Mouse (Mus musculus) midbrain, embryonic 13.5 days (tissue): Measurements from ENCODE around the gene Pde2a. TPM values are rescaled to one million over a fixed set of nuclear protein-coding genes. Genes with fewer than 3 reads are reported as not detected.

Experiments used
- ATAC-seq: fragments of 200-750 bp; cut with Nextera tagmentation; 2 replicates; pipeline ENCODE4 v1.8.0; 2017; ENCODE audit warnings: mild to moderate bottlenecking, moderate TSS enrichment, moderate library complexity
- H3K27ac ChIP-seq: fragments of 300-500 bp; sonication (generic); 2 replicates; pipeline ENCODE4 v1.5.1; 2015; ENCODE audit warnings: inconsistent platforms, mild to moderate bottlenecking, moderate library complexity
- H3K27me3 ChIP-seq: fragments of 300-500 bp; sonication (generic); 2 replicates; pipeline ENCODE4 v1.6.1; 2015; ENCODE audit warnings: mild to moderate bottlenecking, inconsistent platforms
- H3K36me3 ChIP-seq: fragments of 300-500 bp; sonication (generic); 2 replicates; pipeline ENCODE4 v1.6.1; 2015; ENCODE audit warnings: mild to moderate bottlenecking, inconsistent platforms
- H3K4me1 ChIP-seq: fragments of 300-500 bp; sonication (generic); replicated peaks from 2 replicates; pipeline ENCODE4 v1.6.1; 2015; ENCODE audit warnings: inconsistent platforms
- H3K4me2 ChIP-seq: fragments of 300-500 bp; sonication (generic); replicated peaks from 2 replicates; pipeline ENCODE4 v1.6.1; 2015; ENCODE audit warnings: moderate library complexity, mild to moderate bottlenecking, inconsistent platforms
- H3K4me3 ChIP-seq: fragments of 300-500 bp; sonication (generic); replicated peaks from 2 replicates; pipeline ENCODE4 v1.5.1; 2015; ENCODE audit warnings: mild to moderate bottlenecking, inconsistent platforms
- H3K9ac ChIP-seq: fragments of 300-500 bp; sonication (generic); replicated peaks from 2 replicates; pipeline ENCODE4 v1.6.1; 2015; ENCODE audit warnings: mild to moderate bottlenecking, inconsistent platforms
- H3K9me3 ChIP-seq: fragments of 300-500 bp; sonication (generic); 2 replicates; pipeline ENCODE4 v1.6.1; 2016; ENCODE audit warnings: mild to moderate bottlenecking, inconsistent platforms
- WGBS: fragments of 180-500 bp; shearing (Covaris S2); methylation state at CpG from one replicate; pipeline ENCODE4 v1.1.7; 2015; 5-methylcytosine and 5-hydroxymethylcytosine counted together
- polyA plus RNA-seq: library from polyadenylated mRNA; unstranded; fragments of >200 nt; fragmentation: Nextera tagmentation; extraction: Ambion mirVana; gene quantifications from 2 replicates; pipeline ENCODE4 v1.2.1, GENCODE M21; 2015

Gene Pde2a
- polyA plus RNA-seq, 1 experiment from 2014 or later: 18.9 TPM

DNA sequence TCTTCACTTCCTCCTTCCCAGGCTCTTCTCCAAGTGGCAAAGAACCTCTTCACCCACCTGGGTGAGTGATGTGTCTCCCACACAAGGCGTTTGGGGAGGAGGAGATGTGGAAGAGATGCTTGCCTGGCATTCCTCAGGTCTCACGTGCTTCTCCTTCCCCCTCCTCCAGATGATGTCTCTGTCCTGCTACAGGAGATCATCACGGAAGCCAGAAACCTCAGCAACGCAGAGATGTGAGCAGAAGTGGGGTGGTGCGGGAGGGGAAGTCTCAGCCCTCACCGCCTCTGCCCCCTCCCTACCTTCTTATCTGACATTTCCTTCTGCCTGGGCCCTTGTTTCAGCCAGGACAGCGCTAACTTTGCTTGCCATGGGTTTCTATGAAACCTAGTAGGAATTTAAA lies 82.3 kb downstream of the Pde2a start:
- no peak overlapping the region for H3K4me2 ChIP-seq
- no peak overlapping the region for H3K4me3 ChIP-seq
- H3K27me3 ChIP-seq: peaks cover 32% of the 10 kb centered on the region
- H3K36me3 ChIP-seq: no peaks in the 10 kb centered on the region
- peaks cover 8% of the 10 kb centered on the region; the same call in 1 of the 2 replicates for H3K4me1 ChIP-seq
- no peaks in the 10 kb centered on the region for H3K9me3 ChIP-seq
- ATAC-seq: no peak
- H3K27ac ChIP-seq: no peak overlapping the region
- 33% methylated on average over 7 of the region's 7 CpGs for WGBS
- no peak overlapping the region for H3K9ac ChIP-seq

DNA sequence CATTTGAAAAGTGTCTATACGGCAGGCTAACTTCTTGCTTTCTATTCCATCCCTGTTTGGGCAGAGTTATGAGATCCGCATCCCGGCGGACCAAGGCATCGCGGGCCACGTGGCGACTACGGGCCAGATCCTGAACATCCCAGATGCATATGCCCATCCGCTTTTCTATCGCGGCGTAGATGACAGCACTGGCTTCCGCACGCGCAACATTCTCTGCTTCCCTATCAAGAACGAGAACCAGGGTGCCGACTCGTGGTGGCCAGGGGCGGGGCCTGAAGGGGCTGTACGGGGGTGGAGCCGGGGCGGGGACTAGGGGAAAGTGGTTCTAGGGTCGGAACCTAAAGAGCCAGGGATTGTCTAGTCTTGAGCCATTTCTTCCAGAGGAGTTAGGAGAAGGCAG lies 83.0 kb downstream of the Pde2a start:
- Histone ChIP-seq H3K27ac (no peak overlapping the region), H3K9ac (peak overlapping the region; percentile 44; the same call in 1 of the 2 replicates), H3K27me3 (peaks cover 32% of the 10 kb centered on the region), H3K36me3 (no peaks in the 10 kb centered on the region), H3K4me2 (peak overlapping the region; percentile 55), H3K4me1 (peaks cover 8% of the 10 kb centered on the region; the same call in 1 of the 2 replicates), H3K4me3 (peak overlapping the region; percentile 28), H3K9me3 (no peaks in the 10 kb centered on the region)
- WGBS: 7% methylated on average over 24 of the region's 24 CpGs
- ATAC-seq: peak; percentile 53

DNA sequence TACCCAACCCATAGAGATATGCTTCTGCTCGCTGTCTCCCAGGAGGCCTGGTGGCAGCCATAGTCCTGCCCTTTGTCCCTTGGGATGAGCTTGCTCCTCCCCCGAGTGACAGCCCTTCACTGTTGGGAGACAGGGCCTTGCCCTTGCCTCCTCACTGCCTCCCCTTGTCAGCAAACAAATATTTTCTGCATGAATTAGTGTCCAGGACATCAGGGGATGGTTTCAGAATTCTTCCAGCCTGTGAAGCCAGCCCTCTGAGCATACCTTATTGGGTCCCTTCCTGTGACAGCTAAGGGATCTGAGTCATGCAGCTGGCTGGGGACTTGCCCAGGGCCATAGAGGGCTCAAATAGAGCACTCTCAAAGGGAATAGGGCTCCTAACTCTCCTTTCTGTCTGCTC lies 87.7 kb downstream of the Pde2a start:
- ATAC-seq: 0 out of 2 replicates have a peak, but pooled peaks have one; percentile 12

DNA sequence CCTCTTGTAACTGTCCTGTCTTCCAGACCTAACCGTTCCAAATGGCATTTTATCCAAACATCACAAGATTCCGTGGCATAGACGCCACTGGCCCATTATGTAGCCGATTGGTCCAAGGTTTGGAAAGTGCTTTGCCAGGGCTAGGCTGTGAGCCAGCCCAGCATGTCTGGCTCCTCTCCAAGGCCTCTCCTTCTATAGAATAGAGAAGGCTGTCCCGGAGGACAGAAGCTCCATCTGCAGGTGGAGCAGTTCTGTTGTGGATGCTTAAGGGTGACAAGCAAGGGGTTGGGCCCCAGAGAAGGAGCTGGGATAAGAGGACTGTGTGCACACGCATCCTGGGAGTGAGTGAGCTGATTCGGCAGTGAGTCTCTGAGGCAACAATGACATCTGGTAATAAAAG lies 92.2 kb downstream of the Pde2a start:
- H3K9me3 ChIP-seq: no peaks in the 10 kb centered on the region
- H3K36me3 ChIP-seq: no peaks in the 10 kb centered on the region
- H3K27ac ChIP-seq: no peak overlapping the region
- H3K4me2 ChIP-seq: no peak overlapping the region
- no peaks in the 10 kb centered on the region for H3K27me3 ChIP-seq
- peaks cover 6% of the 10 kb centered on the region; the same call in 1 of the 2 replicates for H3K4me1 ChIP-seq
- H3K4me3 ChIP-seq: no peak overlapping the region
- no peak for ATAC-seq
- no peak overlapping the region for H3K9ac ChIP-seq
- whole genome bisulfite sequencing: 74% methylated on average over 7 of the region's 7 CpGs

More for the DNA sequence above, 87.7 kb downstream of the Pde2a start:
- Histone ChIP-seq H3K27me3 (peaks cover 15% of the 10 kb centered on the region), H3K36me3 (no peaks in the 10 kb centered on the region), H3K9ac (no peak overlapping the region), H3K4me2 (no peak overlapping the region), H3K4me3 (no peak overlapping the region), H3K4me1 (peaks cover 8% of the 10 kb centered on the region), H3K9me3 (no peaks in the 10 kb centered on the region), H3K27ac (no peak overlapping the region)
- WGBS: 54% methylated on average over 2 of the region's 2 CpGs

DNA sequence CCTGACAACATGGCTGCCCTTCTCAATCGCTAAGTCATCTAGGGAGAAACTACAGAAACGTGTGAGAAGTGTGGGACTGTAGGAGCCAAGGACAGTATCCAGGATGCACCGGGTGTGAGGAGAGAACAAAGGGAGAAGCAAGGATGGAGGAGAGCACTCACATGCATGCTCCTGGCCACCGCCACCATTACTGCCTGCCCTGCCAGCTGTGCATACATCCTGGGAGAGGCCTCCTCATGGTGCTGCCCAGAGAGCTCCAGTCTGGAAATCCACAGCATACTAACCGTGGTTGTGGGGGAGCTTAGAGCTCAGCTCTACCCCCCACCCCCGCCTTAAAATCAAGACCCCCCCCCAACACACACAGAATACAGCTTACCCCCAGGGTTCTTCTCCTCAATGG lies 93.3 kb downstream of the Pde2a start:
- Histone ChIP-seq H3K27me3 (no peaks in the 10 kb centered on the region), H3K4me2 (no peak overlapping the region), H3K36me3 (no peaks in the 10 kb centered on the region), H3K4me1 (peaks cover 6% of the 10 kb centered on the region; the same call in 1 of the 2 replicates), H3K9me3 (no peaks in the 10 kb centered on the region), H3K9ac (no peak overlapping the region), H3K4me3 (no peak overlapping the region), H3K27ac (peak overlapping the region; percentile 44; the same call in 1 of the 2 replicates)
- ATAC-seq: no peak
- WGBS: 73% methylated on average over 6 of the region's 6 CpGs

DNA sequence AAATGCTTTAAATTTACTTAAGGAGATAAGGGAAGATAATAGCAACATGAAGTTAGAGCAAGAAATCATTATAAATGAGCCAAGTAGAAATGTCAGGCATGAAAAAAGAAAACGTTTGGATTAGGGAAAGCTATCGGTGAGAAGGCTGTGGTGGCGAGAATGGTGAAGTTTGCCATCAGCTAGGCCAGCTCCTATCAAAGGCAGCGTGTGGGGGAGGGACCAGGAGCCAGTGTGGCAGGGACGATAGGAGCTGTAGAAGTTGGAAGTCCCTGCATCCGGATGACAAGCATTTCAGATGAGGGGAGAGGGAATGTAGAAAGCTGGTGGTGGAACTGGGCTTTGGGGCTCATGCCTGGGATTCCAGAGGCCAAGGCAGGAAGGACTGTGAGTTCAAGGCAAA lies 93.8 kb downstream of the Pde2a start:
- no peaks in the 10 kb centered on the region for H3K27me3 ChIP-seq
- H3K4me2 ChIP-seq: no peak overlapping the region
- peaks cover 6% of the 10 kb centered on the region; the same call in 1 of the 2 replicates for H3K4me1 ChIP-seq
- no peak overlapping the region for H3K4me3 ChIP-seq
- WGBS: 51% methylated on average over 6 of the region's 6 CpGs
- no peaks in the 10 kb centered on the region for H3K9me3 ChIP-seq
- H3K9ac ChIP-seq: no peak overlapping the region
- H3K27ac ChIP-seq: 0 out of 2 replicates have a peak overlapping the region, but pooled peaks have one; percentile 21
- no peak for ATAC-seq
- H3K36me3 ChIP-seq: no peaks in the 10 kb centered on the region

DNA sequence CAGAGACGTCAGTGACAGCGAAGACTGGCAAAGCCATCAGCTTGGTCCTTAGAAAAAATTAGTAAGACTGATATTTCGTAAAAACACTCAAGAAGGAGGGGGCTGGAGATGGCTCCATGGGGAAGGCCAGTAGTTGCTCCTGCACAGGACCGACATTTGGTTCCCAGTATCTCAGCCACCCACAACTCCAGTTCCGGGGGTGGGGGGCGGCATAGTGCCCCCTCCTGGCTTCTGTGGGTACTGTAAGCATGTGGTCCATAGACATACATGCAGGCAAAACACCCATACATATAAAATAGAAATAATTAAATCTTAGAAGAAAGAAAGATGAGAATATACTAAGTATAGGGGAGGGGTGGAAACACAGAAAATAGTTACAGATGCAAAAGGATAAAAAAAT lies 95.0 kb downstream of the Pde2a start:
- Histone ChIP-seq H3K4me2 (no peak overlapping the region), H3K4me1 (peaks cover 6% of the 10 kb centered on the region; the same call in 1 of the 2 replicates), H3K4me3 (no peak overlapping the region), H3K9me3 (no peaks in the 10 kb centered on the region), H3K27ac (no peak overlapping the region), H3K36me3 (no peaks in the 10 kb centered on the region), H3K9ac (no peak overlapping the region), H3K27me3 (no peaks in the 10 kb centered on the region)
- 71% methylated on average over 6 of the region's 6 CpGs for WGBS
- ATAC-seq: no peak

DNA sequence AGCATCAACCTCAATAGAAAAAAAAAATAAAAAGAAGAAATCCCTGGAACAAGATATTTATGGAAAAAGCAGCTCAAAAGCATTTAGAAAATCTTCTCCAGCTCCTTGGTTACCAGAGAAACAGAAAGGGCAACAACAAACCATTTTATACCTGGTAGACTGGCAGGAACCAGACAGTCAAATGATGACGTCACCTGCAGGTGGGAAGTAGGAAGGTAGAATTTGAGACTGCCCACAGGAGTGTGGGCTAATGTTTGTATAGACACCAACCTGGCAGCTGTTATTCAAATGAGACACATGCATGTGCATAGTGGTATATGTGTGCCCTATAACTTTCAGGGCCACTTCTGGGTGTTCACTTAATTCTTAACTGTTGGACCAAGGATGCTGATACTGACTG lies 100.2 kb downstream of the Pde2a start:
- WGBS: 88% methylated on average over 1 of the region's 1 CpGs

DNA sequence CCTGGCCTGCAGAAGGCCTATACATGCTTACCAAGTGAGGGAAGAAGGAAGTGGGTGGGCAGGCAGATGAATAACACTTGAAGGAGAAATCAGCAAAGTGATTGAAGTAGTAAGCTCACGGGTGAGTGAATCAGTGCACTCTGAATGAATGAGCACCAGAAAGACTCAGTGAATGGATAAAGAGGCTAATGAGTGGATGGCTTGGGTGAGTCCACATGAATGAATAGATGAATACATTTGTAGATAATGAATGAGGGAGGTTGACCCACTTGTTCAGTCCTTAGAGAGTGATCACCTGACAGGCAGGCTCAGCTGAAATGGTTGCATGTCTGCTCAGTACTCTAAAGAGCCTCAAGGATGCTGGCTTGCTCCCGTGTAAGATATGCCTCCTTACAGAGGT lies 101.7 kb downstream of the Pde2a start:
- Histone ChIP-seq H3K27ac (no peak overlapping the region), H3K4me3 (no peak overlapping the region), H3K4me2 (no peak overlapping the region), H3K36me3 (no peaks in the 10 kb centered on the region), H3K27me3 (no peaks in the 10 kb centered on the region), H3K9me3 (no peaks in the 10 kb centered on the region), H3K9ac (no peak overlapping the region), H3K4me1 (peaks cover 10% of the 10 kb centered on the region; the same call in 1 of the 2 replicates)
- WGBS: 27% methylated on average over 2 of the region's 2 CpGs
- peak; percentile 37; the same call in 1 of the 2 replicates for ATAC-seq

More for the DNA sequence above, 100.2 kb downstream of the Pde2a start:
- Histone ChIP-seq H3K9me3 (no peaks in the 10 kb centered on the region), H3K4me3 (no peak overlapping the region), H3K36me3 (no peaks in the 10 kb centered on the region), H3K4me2 (no peak overlapping the region), H3K27ac (no peak overlapping the region), H3K9ac (no peak overlapping the region), H3K27me3 (no peaks in the 10 kb centered on the region), H3K4me1 (peaks cover 10% of the 10 kb centered on the region; the same call in 1 of the 2 replicates)
- ATAC-seq: no peak

DNA sequence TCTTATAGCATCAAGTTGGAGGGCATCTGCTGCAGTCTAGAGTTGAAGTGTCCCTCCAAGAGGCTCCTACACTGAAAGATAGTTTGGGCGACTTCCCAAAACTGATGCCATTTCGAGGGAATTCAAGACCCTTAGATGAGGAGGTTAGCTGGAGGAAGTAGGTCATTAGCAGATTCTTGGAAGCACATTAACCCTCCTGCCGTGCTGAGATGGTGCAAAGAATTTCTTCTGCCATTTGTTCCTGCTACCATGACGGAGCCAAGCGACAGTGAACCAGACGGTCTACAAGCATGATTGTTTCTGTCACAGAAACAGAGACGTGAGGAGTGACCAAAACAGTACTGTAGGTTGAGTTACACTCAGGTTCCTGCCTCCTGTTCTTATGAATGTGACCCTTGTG lies 105.0 kb downstream of the Pde2a start:
- H3K9me3 ChIP-seq: no peaks in the 10 kb centered on the region
- ATAC-seq: no peak
- no peaks in the 10 kb centered on the region for H3K36me3 ChIP-seq
- H3K27me3 ChIP-seq: no peaks in the 10 kb centered on the region
- no peak overlapping the region for H3K4me3 ChIP-seq
- 88% methylated on average over 7 of the region's 7 CpGs for WGBS
- H3K4me1 ChIP-seq: peaks cover 10% of the 10 kb centered on the region; the same call in 1 of the 2 replicates
- H3K27ac ChIP-seq: no peak overlapping the region
- no peak overlapping the region for H3K9ac ChIP-seq
- no peak overlapping the region for H3K4me2 ChIP-seq

DNA sequence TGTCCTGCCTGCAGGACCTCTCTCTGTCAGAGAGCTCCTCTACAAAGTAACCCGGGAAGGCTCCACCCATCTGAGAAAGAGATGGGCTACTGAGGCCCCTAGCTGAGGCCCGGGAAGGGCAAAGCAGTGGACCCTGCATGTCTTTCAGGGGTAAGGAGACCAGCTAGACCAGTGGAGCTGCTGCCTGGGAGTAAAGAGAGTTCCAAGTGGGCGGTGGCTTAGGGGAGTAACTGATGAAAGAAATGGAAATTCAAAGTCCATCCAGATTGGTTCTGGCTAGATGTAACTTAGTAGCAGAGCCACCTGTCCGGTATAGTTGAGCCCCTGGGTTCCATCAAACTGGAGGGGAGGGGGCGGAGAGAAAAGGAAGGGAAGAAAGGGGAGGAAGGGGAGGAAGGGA lies 112.9 kb downstream of the Pde2a start:
- Histone ChIP-seq H3K9me3 (no peaks in the 10 kb centered on the region), H3K27ac (no peak overlapping the region), H3K27me3 (no peaks in the 10 kb centered on the region), H3K4me3 (no peak overlapping the region), H3K9ac (no peak overlapping the region), H3K4me1 (peaks cover 16% of the 10 kb centered on the region), H3K4me2 (no peak overlapping the region), H3K36me3 (no peaks in the 10 kb centered on the region)
- no peak for ATAC-seq
- 31% methylated on average over 5 of the region's 5 CpGs for WGBS

DNA sequence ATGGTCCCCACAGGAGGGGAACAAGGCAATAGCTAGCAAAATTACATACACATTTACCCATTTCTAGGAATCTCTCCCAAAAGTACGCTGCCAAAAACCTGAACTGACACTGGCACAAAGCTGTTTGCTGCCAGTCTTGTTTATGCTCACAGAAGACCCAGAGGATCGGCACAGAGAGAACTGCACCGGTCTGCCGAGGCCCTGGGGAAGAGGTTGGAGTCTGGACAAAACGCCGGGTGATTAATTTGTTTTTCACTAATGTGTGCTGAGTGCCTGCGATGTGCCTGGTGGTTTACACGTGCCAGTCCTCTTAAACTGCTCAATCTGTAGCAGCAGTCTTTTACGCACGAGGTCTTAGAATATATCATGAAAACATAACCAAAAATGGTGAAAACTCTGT lies 113.6 kb downstream of the Pde2a start:
- Histone ChIP-seq H3K9me3 (no peaks in the 10 kb centered on the region), H3K9ac (no peak overlapping the region), H3K36me3 (no peaks in the 10 kb centered on the region), H3K4me1 (peaks cover 16% of the 10 kb centered on the region), H3K4me2 (no peak overlapping the region), H3K4me3 (no peak overlapping the region), H3K27ac (no peak overlapping the region), H3K27me3 (no peaks in the 10 kb centered on the region)
- WGBS: 68% methylated on average over 10 of the region's 10 CpGs
- ATAC-seq: no peak

DNA sequence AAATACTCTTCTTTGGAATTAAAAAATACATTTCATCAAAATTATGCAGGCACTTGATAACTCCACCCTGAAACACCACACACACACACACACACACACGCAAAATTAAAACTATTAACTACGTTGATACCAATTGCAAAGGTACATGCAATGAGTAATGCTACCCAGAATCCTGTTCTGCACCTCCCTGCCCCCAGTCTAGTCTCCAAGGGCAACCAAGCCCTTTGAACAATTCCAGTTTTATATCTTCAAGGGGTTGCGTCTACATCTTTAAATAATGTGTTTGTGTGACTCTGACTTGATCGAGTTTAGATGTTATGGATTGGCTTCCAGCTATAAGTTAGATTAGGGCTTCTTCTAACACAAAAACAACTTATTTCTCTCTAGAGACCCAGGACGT lies 114.0 kb downstream of the Pde2a start:
- H3K4me1 ChIP-seq: peaks cover 16% of the 10 kb centered on the region
- H3K9ac ChIP-seq: no peak overlapping the region
- no peak for ATAC-seq
- H3K27ac ChIP-seq: no peak overlapping the region
- no peaks in the 10 kb centered on the region for H3K36me3 ChIP-seq
- no peaks in the 10 kb centered on the region for H3K27me3 ChIP-seq
- no peaks in the 10 kb centered on the region for H3K9me3 ChIP-seq
- H3K4me3 ChIP-seq: no peak overlapping the region
- WGBS: 72% methylated on average over 5 of the region's 5 CpGs
- H3K4me2 ChIP-seq: no peak overlapping the region
